22 mouse cellular contexts compared by ENCODE assay signal in the genomic region with DNA sequence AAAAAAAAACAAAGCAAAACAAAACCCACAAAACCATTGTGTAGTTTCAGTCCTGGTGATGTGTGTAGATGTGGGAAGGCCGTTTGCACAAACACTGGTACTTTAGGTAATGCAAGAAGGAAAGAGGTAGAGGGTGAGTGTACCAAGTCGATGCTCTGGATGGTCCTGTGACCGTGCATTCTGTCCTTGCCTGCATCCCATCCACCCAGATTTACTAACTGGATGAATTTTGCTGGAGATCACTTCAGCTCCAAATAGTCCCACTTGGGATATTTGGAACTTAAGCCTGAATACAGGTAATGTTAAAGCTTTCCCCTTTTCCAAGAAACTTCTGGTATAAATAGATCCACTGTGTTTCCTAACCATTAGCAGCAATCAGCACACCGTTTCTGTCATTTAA. TPM values are rescaled to one million over a fixed set of nuclear protein-coding genes. Genes with fewer than 3 reads are reported as not detected.
DNase-seq lines count a peak whose midpoint lies in the region; ATAC-seq and TF ChIP-seq lines count a peak whose summit lies in the region.
"Had no signal": no experiment of that assay in that cellular context is flagged by ENCODE, and none has a peak within 500 bp of the region (broad histone marks: within the 10 kb centered on the region; RNA-seq: fewer than 3 reads in every experiment).

No protein-coding gene starts in this region.

- no peak for TF ChIP-seq POLR2A in cerebellum, adult 2 months (IDR thresholded peaks at IDR 0.05; ENCODE audit: borderline replicate concordance, insufficient read depth, low read length)

- no peaks in the 10 kb centered on the region for H3K36me3 ChIP-seq in midbrain, embryonic 10.5 days
- H3K36me3 ChIP-seq in midbrain, embryonic 14.5 days (ENCODE audit: control insufficient read depth, insufficient read depth, low read length): no peaks in the 10 kb centered on the region
- H3K36me3 ChIP-seq in hindbrain, postnatal 0 days (ENCODE audit: insufficient read depth, low read length): no peaks in the 10 kb centered on the region
- H3K36me3 ChIP-seq in neural tube, embryonic 15.5 days: no peaks in the 10 kb centered on the region
- no peaks in the 10 kb centered on the region for H3K36me3 ChIP-seq in lung, postnatal 0 days (ENCODE audit: insufficient read depth, low read length)
- H3K36me3 ChIP-seq: embryonic facial prominence, embryonic 12.5 days; lung, embryonic 15.5 days had no signal

- TF ChIP-seq CTCF in cerebellum, adult 2 months (IDR thresholded peaks at IDR 0.05; ENCODE audit: borderline replicate concordance, insufficient read depth, low read depth, low read length): no peak
- no peak for TF ChIP-seq CTCF in hindbrain, postnatal 0 days (IDR thresholded peaks at IDR 0.05; ENCODE audit: low read depth)
- no peak for TF ChIP-seq CTCF in lung, postnatal 0 days (IDR thresholded peaks at IDR 0.05)

- no peak overlapping the region for H3K9ac ChIP-seq in midbrain, embryonic 14.5 days (replicated peaks; ENCODE audit: low read length)
- H3K9ac ChIP-seq in hindbrain, postnatal 0 days (replicated peaks; ENCODE audit: low read length): peak overlapping the region; percentile 58; the same call in 1 of the 2 replicates
- no peak overlapping the region for H3K9ac ChIP-seq in neural tube, embryonic 15.5 days (replicated peaks)
- no peak overlapping the region for H3K9ac ChIP-seq in lung, postnatal 0 days (replicated peaks; ENCODE audit: low read depth)
- H3K9ac ChIP-seq: embryonic facial prominence, embryonic 12.5 days; lung, embryonic 15.5 days had no signal

- H3K27me3 ChIP-seq in cerebellum, adult 2 months (ENCODE audit: control insufficient read depth, insufficient read depth, low read length): no peaks in the 10 kb centered on the region
- H3K27me3 ChIP-seq in midbrain, embryonic 10.5 days (ENCODE audit: low read depth, poor library complexity, severe bottlenecking): peaks cover 100% of the 10 kb centered on the region
- peaks cover 89% of the 10 kb centered on the region for H3K27me3 ChIP-seq in midbrain, embryonic 14.5 days (ENCODE audit: control insufficient read depth, insufficient read depth, low read length)
- peaks cover 39% of the 10 kb centered on the region for H3K27me3 ChIP-seq in hindbrain, postnatal 0 days (ENCODE audit: insufficient read depth, low read length)
- H3K27me3 ChIP-seq in neural tube, embryonic 15.5 days (replicated peaks): peaks cover 76% of the 10 kb centered on the region
- peaks cover 58% of the 10 kb centered on the region for H3K27me3 ChIP-seq in lung, postnatal 0 days (replicated peaks; ENCODE audit: insufficient read depth, low read length)
- H3K27me3 ChIP-seq: CH12.LX had no signal

- DNase-seq in cerebellum, postnatal 10 days: peak; percentile 23 to 52
- no peak for DNase-seq in cerebellum, adult 2 months
- DNase-seq in midbrain, embryonic 10.5 days (ENCODE audit: low spot score): no peak
- DNase-seq in midbrain, embryonic 14.5 days: no peak
- no peak for DNase-seq in hindbrain, postnatal 0 days (ENCODE audit: low spot score)
- DNase-seq in lung, postnatal 0 days (ENCODE audit: low spot score): no peak
- DNase-seq in adrenal gland, adult 18-20 months (ENCODE audit: low spot score in 2 of 2): no peak
- DNase-seq: adrenal gland, postnatal 25 days; cerebellum, adult 9-11 months; gastrocnemius, adult 2 months; heart, postnatal 14 days; kidney, adult 11 months; kidney, postnatal 14 days; liver had no signal

- no peak overlapping the region for H3K4me2 ChIP-seq in midbrain, embryonic 14.5 days (ENCODE audit: low read length)
- peak overlapping the region; percentile 53 for H3K4me2 ChIP-seq in hindbrain, postnatal 0 days (ENCODE audit: low read depth, low read length)
- H3K4me2 ChIP-seq in neural tube, embryonic 15.5 days: no peak overlapping the region
- H3K4me2 ChIP-seq in lung, postnatal 0 days (replicated peaks; ENCODE audit: low read depth, low read length): no peak overlapping the region
- H3K4me2 ChIP-seq: embryonic facial prominence, embryonic 12.5 days; lung, embryonic 15.5 days had no signal

- no peak overlapping the region for H3K4me3 ChIP-seq in cerebellum, adult 2 months (replicated peaks; ENCODE audit: insufficient read depth, low read depth, low read length)
- H3K4me3 ChIP-seq in midbrain, embryonic 10.5 days: peak overlapping the region; percentile 20; the same call in 1 of the 2 replicates
- H3K4me3 ChIP-seq in midbrain, embryonic 14.5 days (replicated peaks; ENCODE audit: low read depth, low read length): no peak overlapping the region
- no peak overlapping the region; the same call in 1 of the 2 replicates for H3K4me3 ChIP-seq in hindbrain, postnatal 0 days (ENCODE audit: low read length)
- no peak overlapping the region for H3K4me3 ChIP-seq in neural tube, embryonic 15.5 days (replicated peaks)
- H3K4me3 ChIP-seq in lung, postnatal 0 days (ENCODE audit: low read depth, low read length): no peak overlapping the region
- H3K4me3 ChIP-seq: embryonic facial prominence, embryonic 12.5 days; gastrocnemius, adult 2 months; lung, embryonic 15.5 days had no signal

- H3K27ac ChIP-seq in cerebellum, adult 2 months (ENCODE audit: insufficient read depth, low read length): no peak overlapping the region
- H3K27ac ChIP-seq in midbrain, embryonic 10.5 days (replicated peaks): peak overlapping the region; percentile 67
- H3K27ac ChIP-seq in midbrain, embryonic 14.5 days (replicated peaks; ENCODE audit: low read depth, low read length): no peak overlapping the region
- peak overlapping the region; percentile 98; the same call in 1 of the 2 replicates for H3K27ac ChIP-seq in hindbrain, postnatal 0 days
- H3K27ac ChIP-seq in neural tube, embryonic 15.5 days (replicated peaks): 0 out of 2 replicates have a peak overlapping the region, but pooled peaks have one; percentile 20
- no peak overlapping the region for H3K27ac ChIP-seq in lung, postnatal 0 days (ENCODE audit: low read length)
- H3K27ac ChIP-seq: embryonic facial prominence, embryonic 12.5 days; gastrocnemius, adult 2 months; lung, embryonic 15.5 days had no signal

- no peak for TF ChIP-seq EP300 in lung, postnatal 0 days (IDR thresholded peaks at IDR 0.05)

- H3K4me1 ChIP-seq in cerebellum, adult 2 months (ENCODE audit: control insufficient read depth, insufficient read depth, low read length): peaks cover 15% of the 10 kb centered on the region
- peaks cover 77% of the 10 kb centered on the region for H3K4me1 ChIP-seq in midbrain, embryonic 10.5 days
- no peaks in the 10 kb centered on the region for H3K4me1 ChIP-seq in midbrain, embryonic 14.5 days (ENCODE audit: control insufficient read depth, insufficient read depth, low read length)
- H3K4me1 ChIP-seq in hindbrain, postnatal 0 days (ENCODE audit: insufficient read depth, low read length): no peaks in the 10 kb centered on the region
- H3K4me1 ChIP-seq in neural tube, embryonic 15.5 days: peaks cover 16% of the 10 kb centered on the region
- no peaks in the 10 kb centered on the region for H3K4me1 ChIP-seq in lung, postnatal 0 days (ENCODE audit: insufficient read depth, low read depth, low read length)
- H3K4me1 ChIP-seq: embryonic facial prominence, embryonic 12.5 days; lung, embryonic 15.5 days had no signal

- ATAC-seq in midbrain, embryonic 14.5 days (ENCODE audit: low FRiP score, low TSS enrichment): no peak
- ATAC-seq in hindbrain, postnatal 0 days: no peak
- ATAC-seq in neural tube, embryonic 15.5 days (ENCODE audit: low FRiP score): no peak
- ATAC-seq in lung, postnatal 0 days: no peak

- WGBS in cerebellum, adult 2 months: 48% methylated on average over 4 of the region's 4 CpGs
- 4% methylated on average over 4 of the region's 4 CpGs for WGBS in midbrain, embryonic 10.5 days
- 6% methylated on average over 4 of the region's 4 CpGs for WGBS in midbrain, embryonic 14.5 days
- WGBS in hindbrain, postnatal 0 days: 38% methylated on average over 4 of the region's 4 CpGs
- WGBS in neural tube, embryonic 15.5 days: 11% methylated on average over 4 of the region's 4 CpGs
- WGBS in lung, postnatal 0 days: 7% methylated on average over 4 of the region's 4 CpGs

- no peaks in the 10 kb centered on the region for H3K9me3 ChIP-seq in midbrain, embryonic 10.5 days (replicated peaks)
- no peaks in the 10 kb centered on the region for H3K9me3 ChIP-seq in midbrain, embryonic 14.5 days (ENCODE audit: control insufficient read depth, low read length)
- no peaks in the 10 kb centered on the region for H3K9me3 ChIP-seq in hindbrain, postnatal 0 days (ENCODE audit: low read length)
- H3K9me3 ChIP-seq in neural tube, embryonic 15.5 days (replicated peaks): no peaks in the 10 kb centered on the region
- no peaks in the 10 kb centered on the region for H3K9me3 ChIP-seq in lung, postnatal 0 days (ENCODE audit: low read length)
- H3K9me3 ChIP-seq: embryonic facial prominence, embryonic 12.5 days; lung, embryonic 15.5 days had no signal

RNA-seq across cellular contexts. Expression of a gene that starts 22.6 kb away (rescaled TPM):
- polyA plus RNA-seq in cerebellum, adult 2 months (2012; rRNA removed): 1,121 and 1,289 TPM in 2 replicates
- polyA plus RNA-seq in midbrain, embryonic 10.5 days (2016; fragmentation: Nextera tagmentation; extraction: Ambion mirVana): 6.5 and 6.6 TPM in 2 replicates
- polyA plus RNA-seq in midbrain, embryonic 14.5 days (2014; fragmentation: Nextera tagmentation; extraction: Ambion mirVana): 17.8 and 18.5 TPM in 2 replicates
- 281 and 342 TPM in 2 replicates for total RNA-seq in hindbrain, postnatal 0 days (2014; rRNA removed)
- 19.7 and 21.5 TPM in 2 replicates for polyA plus RNA-seq in hindbrain, postnatal 0 days (2015; fragmentation: Nextera tagmentation; extraction: Ambion mirVana)
- 9.7 and 13.2 TPM in 2 replicates for polyA plus RNA-seq in neural tube, embryonic 15.5 days (2015; fragmentation: Nextera tagmentation; extraction: Ambion mirVana)
- polyA plus RNA-seq in lung, postnatal 0 days (2015; fragmentation: Nextera tagmentation; extraction: Ambion mirVana): not detected in 2 replicates
- not detected for total RNA-seq in adrenal gland, adult 18-20 months (2021)
- total RNA-seq: adrenal gland, postnatal 25 days; CH12.LX; heart, postnatal 14 days; megakaryocyte progenitor cell, adult 5-6 weeks had no signal
- polyA plus RNA-seq: stomach, embryonic 14.5 days; thymus, postnatal 0 days had no signal

RNA-seq across cellular contexts. Expression of a gene that starts 26.0 kb away (rescaled TPM):
- 37.4 and 45.3 TPM in 2 replicates for polyA plus RNA-seq in cerebellum, adult 2 months (2012; rRNA removed)
- 25.1 and 33.5 TPM in 2 replicates for polyA plus RNA-seq in midbrain, embryonic 10.5 days (2016; fragmentation: Nextera tagmentation; extraction: Ambion mirVana)
- polyA plus RNA-seq in midbrain, embryonic 14.5 days (2014; fragmentation: Nextera tagmentation; extraction: Ambion mirVana): 32.4 and 49.1 TPM in 2 replicates
- total RNA-seq in hindbrain, postnatal 0 days (2014; rRNA removed): 107 and 144 TPM in 2 replicates
- 51.0 and 58.2 TPM in 2 replicates for polyA plus RNA-seq in hindbrain, postnatal 0 days (2015; fragmentation: Nextera tagmentation; extraction: Ambion mirVana)
- polyA plus RNA-seq in neural tube, embryonic 15.5 days (2015; fragmentation: Nextera tagmentation; extraction: Ambion mirVana): 28.3 and 44.9 TPM in 2 replicates
- polyA plus RNA-seq in lung, postnatal 0 days (2015; fragmentation: Nextera tagmentation; extraction: Ambion mirVana): not detected in 2 replicates
- total RNA-seq in adrenal gland, adult 18-20 months (2021): not detected
- total RNA-seq: adrenal gland, postnatal 25 days; CH12.LX; gastrocnemius, adult 2 months; heart, adult 8-10 months; heart, postnatal 14 days; megakaryocyte progenitor cell, adult 5-6 weeks had no signal
- polyA plus RNA-seq: lung, embryonic 15.5 days; stomach, embryonic 14.5 days; thymus, postnatal 0 days had no signal

Comparison
In these comparisons a context has a peak if more than half of its experiments do, and no peak if none do; other contexts are left out.
1. DNase-seq: peak in cerebellum, postnatal 10 days (2 of 2); none in cerebellum, adult 2 months (0 of 2), midbrain, embryonic 10.5 days (single experiment), midbrain, embryonic 14.5 days (single experiment), hindbrain, postnatal 0 days (single experiment), lung, postnatal 0 days (single experiment) and adrenal gland, adult 18-20 months (0 of 2).
2. H3K27ac ChIP-seq: peak in midbrain, embryonic 10.5 days (single experiment), hindbrain, postnatal 0 days (single experiment) and neural tube, embryonic 15.5 days (single experiment); none in cerebellum, adult 2 months (single experiment), midbrain, embryonic 14.5 days (single experiment) and lung, postnatal 0 days (single experiment).
3. RNA of a gene that starts 22.6 kb away (polyA plus RNA-seq): 1,121 to 1,289 TPM in cerebellum, adult 2 months; 19.7 to 21.5 TPM in hindbrain, postnatal 0 days, 17.8 to 18.5 TPM in midbrain, embryonic 14.5 days, 9.7 to 13.2 TPM in neural tube, embryonic 15.5 days, 6.5 to 6.6 TPM in midbrain, embryonic 10.5 days and not detected in lung, postnatal 0 days; every median in the first group is over 10 times any median in the second.
4. RNA of a gene that starts 26.0 kb away (polyA plus RNA-seq): 51.0 to 58.2 TPM in hindbrain, postnatal 0 days, 32.4 to 49.1 TPM in midbrain, embryonic 14.5 days, 28.3 to 44.9 TPM in neural tube, embryonic 15.5 days, 37.4 to 45.3 TPM in cerebellum, adult 2 months and 25.1 to 33.5 TPM in midbrain, embryonic 10.5 days; not detected in lung, postnatal 0 days; every median in the first group is over 10 times any median in the second.